Mouse (Mus musculus) left cerebral cortex, postnatal 14 days (tissue): ENCODE data around the gene Agap3. TPM values are rescaled to one million over a fixed set of nuclear protein-coding genes. Genes with fewer than 3 reads are reported as not detected.
A peak's percentile ranks its signal among the peaks of the same experiment; 100 is the strongest.

Experiments used
- DNase-seq, 2 experiments: peaks; one replicate each; pipeline ENCODE4 v3.0.0; 2021 to 2022; ENCODE audit warnings: low spot score in 2 of 2, mixed read lengths in 1 of 2
- intact Hi-C: fragments of 180-260 bp; cut with DNase I; formaldehyde crosslinking; loops from one replicate; pipeline ENCODE4 v1.15.1; 2025
- total RNA-seq, 2 experiments: library from RNA; stranded (reverse); gene quantifications; 2 replicates each; pipeline ENCODE4 v1.2.3; 2021

Agap3 gene
- total RNA-seq, 2 experiments from 2014 or later, result 464 to 465 TPM

DNA sequence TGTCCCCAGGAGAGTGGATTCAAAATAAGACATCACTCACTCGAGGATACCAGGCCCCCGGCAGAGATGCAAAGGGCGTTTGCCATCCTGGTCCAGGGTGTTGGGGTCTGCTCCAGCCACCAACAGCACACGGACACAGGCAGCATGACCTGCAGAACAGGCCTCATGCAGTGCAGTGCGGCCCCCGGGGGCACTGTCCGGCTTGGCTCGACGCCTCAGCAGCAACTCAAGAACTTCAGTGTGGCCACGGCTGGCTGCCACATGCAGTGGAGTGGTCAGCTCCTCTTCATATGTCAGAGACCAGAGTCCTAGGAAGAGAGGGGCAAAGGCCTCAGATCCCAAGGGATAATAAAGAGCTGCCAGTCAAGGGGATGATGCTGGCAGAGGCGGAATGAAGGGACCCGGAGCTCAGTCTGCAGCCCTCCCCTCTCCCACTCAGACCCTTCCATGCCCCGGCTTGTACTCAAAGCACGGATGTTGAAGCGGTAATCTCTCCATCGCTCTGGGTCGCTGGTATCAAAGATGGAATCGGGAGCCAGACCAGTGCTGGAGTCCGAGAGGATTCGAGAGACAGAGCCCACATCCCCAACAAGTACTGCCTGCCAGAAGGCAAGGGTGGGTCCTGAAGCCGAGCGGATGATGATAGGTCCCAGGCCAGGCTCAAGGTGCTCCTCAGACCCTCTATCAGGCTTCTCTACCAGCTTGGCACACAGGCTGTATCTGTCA lies 87.8 kb downstream of the Agap3 start:
- intact Hi-C loops, result no loop called here
- DNase-seq, result no peak

- peak in 1 of 2 experiments; percentile 57 for DNase-seq
- intact Hi-C loops, result no loop called here
Measured at GRCm38 (mm10) chr5:24540387-24541143, 88.6 kb downstream of the Agap3 start, which contains the start of gene Asb10. Gene Asb10, minus strand, starts transcription at chr5:24540978.

- DNase-seq, result peak in 1 of 2 experiments; percentile 16
- intact Hi-C loops, result no loop called here
Measured at GRCm38 (mm10) chr5:24541144-24541569, 89.2 kb downstream of the Agap3 start.

DNA sequence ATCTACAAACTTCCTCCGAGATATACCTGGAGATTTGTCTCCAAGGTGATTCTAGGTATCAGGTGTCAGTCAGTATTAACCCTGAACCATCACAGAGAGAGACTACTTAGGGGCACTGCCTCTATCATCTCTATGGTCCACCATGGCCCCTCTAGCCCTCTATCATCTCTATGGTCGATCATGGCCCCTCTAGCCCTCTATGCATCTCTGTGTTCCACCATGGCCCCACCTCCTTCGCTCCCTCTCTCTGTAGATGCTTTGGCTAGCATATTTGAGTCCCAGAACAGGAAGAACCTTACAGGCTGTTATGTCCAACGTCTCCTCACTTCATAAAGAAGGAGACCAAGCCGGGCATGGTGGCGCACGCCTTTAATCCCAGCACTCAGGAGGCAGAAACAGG lies 90.7 kb downstream of the Agap3 start:
- DNase-seq, result no peak
- intact Hi-C loops, result no loop called here

GRCm38 (mm10) chr5:24550598-24551316 lies 98.8 kb downstream of the Agap3 start:
- intact Hi-C loops, result no loop called here
- DNase-seq, result peak; percentile 71 to 82

DNA sequence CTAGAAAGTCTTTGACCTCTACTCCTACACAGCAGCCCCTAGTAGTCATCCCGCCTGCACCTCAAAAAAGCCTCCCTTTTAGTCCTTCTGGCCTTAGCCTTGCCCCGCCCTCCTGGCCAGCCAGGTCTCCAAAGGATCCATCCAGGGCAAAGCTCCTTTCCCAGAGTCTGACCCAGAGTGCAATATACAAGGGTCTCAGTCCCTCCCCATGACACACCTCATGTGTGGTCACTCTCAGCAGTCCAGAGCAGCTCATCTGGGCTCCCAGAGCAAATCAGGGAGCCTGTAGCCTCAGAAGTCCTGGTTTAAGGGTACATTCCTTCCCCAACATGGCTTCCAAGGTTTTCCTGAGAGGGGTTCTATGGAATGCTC lies 99.3 kb downstream of the Agap3 start:
- intact Hi-C loops, result no loop called here

More for the DNA sequence above, 99.3 kb downstream of the Agap3 start:
- no peak for DNase-seq

Other genes with a start within 250 kb of the Agap3 start
- 10 to 100 TPM; 19.9 to 22.1 TPM for gene Kcnh2, start 100.6 kb upstream of the Agap3 start, total RNA-seq
- 10 to 100 TPM; 10.2 to 12.1 TPM for gene Nos3, start 87.4 kb upstream of the Agap3 start, total RNA-seq
- 1 to 10 TPM; 2.1 to 3.4 TPM for gene Atg9b, start 60.0 kb upstream of the Agap3 start, total RNA-seq
- gene Abcb8, start 58.5 kb upstream of the Agap3 start, total RNA-seq, result 10 to 100 TPM; 46.7 to 51.4 TPM
- gene Asic3, start 38.8 kb upstream of the Agap3 start, total RNA-seq, result not detected
- gene Cdk5, start 28.6 kb upstream of the Agap3 start, total RNA-seq, result 100 to 1,000 TPM; 138 to 149 TPM
- 10 to 100 TPM; 26.8 to 31.9 TPM for gene Slc4a2, start 28.3 kb upstream of the Agap3 start, total RNA-seq
- 100 to 1,000 TPM; 110 to 120 TPM for gene Fastk, start 6.9 kb upstream of the Agap3 start, total RNA-seq
- gene Tmub1, start 4.3 kb upstream of the Agap3 start, total RNA-seq, result 10 to 100 TPM; 30.4 to 31.2 TPM
- gene Gbx1, start 75.0 kb downstream of the Agap3 start, total RNA-seq, result under 1 TPM in 1 of 2 experiments, not detected in 1; 0.40 TPM
- gene Asb10, start 88.8 kb downstream of the Agap3 start, total RNA-seq, result under 1 TPM; 0.15 to 0.30 TPM
- gene 4931409K22Rik, start 104.6 kb downstream of the Agap3 start, total RNA-seq, result under 1 TPM in 1 of 2 experiments, not detected in 1; 0.13 TPM
- gene Abcf2, start 125.3 kb downstream of the Agap3 start, total RNA-seq, result 10 to 100 TPM; 62.0 to 64.8 TPM
- 10 to 100 TPM; 65.1 to 73.8 TPM for gene Chpf2, start 134.6 kb downstream of the Agap3 start, total RNA-seq
- 100 to 1,000 TPM; 102 to 110 TPM for gene Smarcd3, start 172.2 kb downstream of the Agap3 start, total RNA-seq
- 10 to 100 TPM; 67.5 to 73.9 TPM for gene Nub1, start 233.4 kb downstream of the Agap3 start, total RNA-seq